8 mouse cellular contexts compared by ENCODE assay signal in genomic region chr1:134151655-134152412, GRCm38 (mm10). TPM values are rescaled to one million over a fixed set of nuclear protein-coding genes. Genes with fewer than 3 reads are reported as not detected.
DNase-seq lines count a peak whose midpoint lies in the region; ATAC-seq and TF ChIP-seq lines count a peak whose summit lies in the region.

No protein-coding gene starts in this region.

- H3K27ac ChIP-seq in hindbrain, embryonic 12.5 days: no peak overlapping the region
- H3K27ac ChIP-seq in lung, postnatal 0 days (ENCODE audit: low read length): no peak overlapping the region

- in situ Hi-C loops in Patski (cut with MboI; ENCODE audit: low pct_unique_long_range_greater_than_20kb): loop anchor here (5.0 to 10.0 kb wide), 3 partner anchors 53 to 170 kb away; no protein-coding TSS in a partner anchor

- H3K4me2 ChIP-seq in hindbrain, embryonic 12.5 days (replicated peaks): no peak overlapping the region
- no peak overlapping the region for H3K4me2 ChIP-seq in lung, postnatal 0 days (replicated peaks; ENCODE audit: low read depth, low read length)

- POLR2A ChIA-PET in Patski (lab: Charles Lee): no interaction called here

- ATAC-seq in Patski: peak; percentile 60
- peak; percentile 86 for ATAC-seq in hindbrain, embryonic 12.5 days (ENCODE audit: low FRiP score)
- ATAC-seq in lung, postnatal 0 days: peak; percentile 90

- H3K27me3 ChIP-seq in Patski: no peaks in the 10 kb centered on the region
- peaks cover 6% of the 10 kb centered on the region; the same call in 1 of the 2 replicates for H3K27me3 ChIP-seq in hindbrain, embryonic 12.5 days
- no peaks in the 10 kb centered on the region for H3K27me3 ChIP-seq in lung, postnatal 0 days (replicated peaks; ENCODE audit: insufficient read depth, low read length)

- 36% methylated on average over 13 of the region's 13 CpGs for WGBS in hindbrain, embryonic 12.5 days
- WGBS in lung, postnatal 0 days: 32% methylated on average over 13 of the region's 13 CpGs

- CTCF ChIA-PET in Patski (lab: Charles Lee): interaction anchor here (1.1 to 2.1 kb wide), 4 partner anchors 71 to 179 kb away, joined by 3 to 14 read pairs (median 5); no protein-coding TSS in a partner anchor

- H3K4me1 ChIP-seq in hindbrain, embryonic 12.5 days: no peaks in the 10 kb centered on the region
- no peaks in the 10 kb centered on the region for H3K4me1 ChIP-seq in lung, postnatal 0 days (ENCODE audit: insufficient read depth, low read depth, low read length)

- peak; percentile 54 for DNase-seq in Patski (ENCODE audit: low read depth, low spot score)
- DNase-seq in cerebellum, adult 9-11 months: peak; percentile 86
- peak; percentile 42 to 76 for DNase-seq in frontal cortex, postnatal 10 days (ENCODE audit: low spot score in 2 of 2)
- peak; percentile 73 for DNase-seq in layer of hippocampus, adult 9-11 months
- peak; percentile 89 for DNase-seq in lung, postnatal 0 days (ENCODE audit: low spot score)
- peak; percentile 44 for DNase-seq in ovary, postnatal 36 days (ENCODE audit: low spot score)
- DNase-seq in thymus, postnatal 14 days: peak; percentile 67

- H3K36me3 ChIP-seq in hindbrain, embryonic 12.5 days: no peaks in the 10 kb centered on the region
- no peaks in the 10 kb centered on the region for H3K36me3 ChIP-seq in lung, postnatal 0 days (ENCODE audit: insufficient read depth, low read length)

- peaks cover 4% of the 10 kb centered on the region; the same call in 1 of the 2 replicates for H3K9me3 ChIP-seq in hindbrain, embryonic 12.5 days (replicated peaks)
- no peaks in the 10 kb centered on the region for H3K9me3 ChIP-seq in lung, postnatal 0 days (ENCODE audit: low read length)

- no peak overlapping the region for H3K4me3 ChIP-seq in hindbrain, embryonic 12.5 days
- no peak overlapping the region for H3K4me3 ChIP-seq in lung, postnatal 0 days (ENCODE audit: low read depth, low read length)

- no peak for TF ChIP-seq EP300 in lung, postnatal 0 days (IDR thresholded peaks at IDR 0.05)

- peak; percentile 81 for TF ChIP-seq CTCF in Patski (IDR thresholded peaks at IDR 0.05)
- TF ChIP-seq CTCF in lung, postnatal 0 days (IDR thresholded peaks at IDR 0.05): peak; percentile 92

- H3K9ac ChIP-seq in hindbrain, embryonic 12.5 days: no peak overlapping the region
- no peak overlapping the region for H3K9ac ChIP-seq in lung, postnatal 0 days (replicated peaks; ENCODE audit: low read depth)

RNA-seq across cellular contexts. Expression of gene Chil1, which starts 30.1 kb away (rescaled TPM):
- polyA plus RNA-seq in Patski (2021): 1.6 TPM
- 3.0 and 3.3 TPM in 2 replicates for polyA plus RNA-seq in hindbrain, embryonic 12.5 days (2016; fragmentation: Nextera tagmentation; extraction: Ambion mirVana)
- polyA plus RNA-seq in lung, postnatal 0 days (2015; fragmentation: Nextera tagmentation; extraction: Ambion mirVana): 550 and 782 TPM in 2 replicates

RNA-seq across cellular contexts. Expression of gene Chit1, which starts 40.8 kb away (rescaled TPM):
- not detected for polyA plus RNA-seq in Patski (2021)
- polyA plus RNA-seq in hindbrain, embryonic 12.5 days (2016; fragmentation: Nextera tagmentation; extraction: Ambion mirVana): 0.13 TPM in 1 of 2 replicates, not detected in the other
- 0.29 TPM in 1 of 2 replicates, not detected in the other for polyA plus RNA-seq in lung, postnatal 0 days (2015; fragmentation: Nextera tagmentation; extraction: Ambion mirVana)

RNA-seq across cellular contexts. Expression of gene Mybph, which starts 41.4 kb away (rescaled TPM):
- polyA plus RNA-seq in Patski (2021): not detected
- 2.4 and 15.9 TPM in 2 replicates for polyA plus RNA-seq in hindbrain, embryonic 12.5 days (2016; fragmentation: Nextera tagmentation; extraction: Ambion mirVana)
- 0.18 and 0.38 TPM in 2 replicates for polyA plus RNA-seq in lung, postnatal 0 days (2015; fragmentation: Nextera tagmentation; extraction: Ambion mirVana)

Comparison
In these comparisons a context has a peak if more than half of its experiments do, and no peak if none do; other contexts are left out.
1. RNA of gene Chil1, which starts 30.1 kb away (polyA plus RNA-seq): 550 to 782 TPM in lung, postnatal 0 days; 3.0 to 3.3 TPM in hindbrain, embryonic 12.5 days and 1.6 TPM in Patski (single experiment); every median in the first group is over 100 times any median in the second.
2. Peak in every context shown above with its lines, with median percentiles within 50 percentile points of each other: ATAC-seq and DNase-seq.